Mouse (Mus musculus) embryonic fibroblast, embryonic 13.5 days (primary cell): ENCODE data around the gene Btg2.

Experiments used
- CTCF ChIP-seq: IDR thresholded peaks from 2 replicates; pipeline ENCODE4 v1.5.1; 2011; ENCODE audit warnings: mild to moderate bottlenecking, control low read depth, low read length, moderate library complexity, borderline replicate concordance; ENCODE audit not compliant: insufficient read depth
- POLR2A ChIP-seq: IDR thresholded peaks from 2 replicates; pipeline ENCODE4 v1.6.1; 2011; ENCODE audit warnings: low read depth, mild to moderate bottlenecking, control low read depth, low read length, moderate library complexity

GRCm38 (mm10) chr1:134067143-134067619, 11.7 kb downstream of the Btg2 start:
- TF ChIP-seq CTCF (no peak), POLR2A (no peak)
